Mouse (Mus musculus) embryonic fibroblast, embryonic 13.5 days (primary cell): ENCODE data around the gene Cic.

Experiments
- CTCF ChIP-seq: IDR thresholded peaks from 2 replicates; pipeline ENCODE4 v1.5.1; 2011; ENCODE audit warnings: mild to moderate bottlenecking, control low read depth, low read length, moderate library complexity, borderline replicate concordance; ENCODE audit not compliant: insufficient read depth
- POLR2A ChIP-seq: IDR thresholded peaks from 2 replicates; pipeline ENCODE4 v1.6.1; 2011; ENCODE audit warnings: low read depth, mild to moderate bottlenecking, control low read depth, low read length, moderate library complexity

DNA sequence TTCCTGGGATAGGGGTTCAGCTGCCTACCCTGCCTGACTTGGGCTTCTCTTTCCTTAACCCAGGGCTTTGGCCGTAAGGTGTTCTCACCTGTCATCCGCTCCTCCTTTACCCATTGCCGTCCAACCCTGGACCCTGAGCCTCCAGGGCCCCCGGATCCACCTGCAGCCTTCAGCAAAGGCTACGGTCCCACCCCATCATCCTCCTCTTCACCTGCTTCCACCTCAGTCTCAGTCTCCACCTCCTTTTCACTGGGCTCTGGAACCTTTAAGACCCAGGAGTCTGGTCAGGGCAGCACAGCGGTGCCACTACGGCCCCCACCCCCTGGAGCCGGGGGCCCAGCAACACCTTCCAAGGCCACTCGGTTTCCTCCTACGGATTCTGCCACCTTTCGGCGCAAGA is 20.5 kb downstream of the Cic start:
- TF ChIP-seq POLR2A (no peak), CTCF (no peak)
